7 mouse cellular contexts compared by ENCODE assay signal in genomic region chr14:51884598-51885331, GRCm38 (mm10). TPM values are rescaled to one million over a fixed set of nuclear protein-coding genes. Genes with fewer than 3 reads are reported as not detected.
DNase-seq lines count a peak whose midpoint lies in the region; ATAC-seq and TF ChIP-seq lines count a peak whose summit lies in the region.

TSS of gene Mettl17 (plus strand) at chr14:51884842.

- peak within 1 kb of the TSS; percentile 71 for H3K9ac ChIP-seq in intestine, postnatal 0 days (ENCODE audit: low read depth, low read length)
- peak within 1 kb of the TSS; percentile 78 for H3K9ac ChIP-seq in midbrain, embryonic 12.5 days (replicated peaks)

- H3K4me2 ChIP-seq in intestine, postnatal 0 days (replicated peaks; ENCODE audit: low read depth) = peak within 1 kb of the TSS; percentile 91
- H3K4me2 ChIP-seq in midbrain, embryonic 12.5 days (replicated peaks) = peak within 1 kb of the TSS; percentile 65

- no peaks in the 10 kb centered on the region for H3K27me3 ChIP-seq in embryonic facial prominence, embryonic 10.5 days (replicated peaks; ENCODE audit: low read depth, poor library complexity, severe bottlenecking)
- no peaks in the 10 kb centered on the region for H3K27me3 ChIP-seq in intestine, postnatal 0 days (replicated peaks; ENCODE audit: control insufficient read depth, insufficient read depth, low read length)
- H3K27me3 ChIP-seq in midbrain, embryonic 12.5 days = no peaks in the 10 kb centered on the region
- H3K27me3 ChIP-seq in small intestine, adult 2 months (ENCODE audit: control insufficient read depth, insufficient read depth, low read length) = no peaks in the 10 kb centered on the region

- peak; percentile 99 for ATAC-seq in intestine, postnatal 0 days
- ATAC-seq in midbrain, embryonic 12.5 days (ENCODE audit: low FRiP score, low read depth) = peak; percentile 97

- under 1% methylated on average over 43 of the region's 43 CpGs for WGBS in embryonic facial prominence, embryonic 10.5 days
- WGBS in intestine, postnatal 0 days = under 1% methylated on average over 43 of the region's 43 CpGs
- under 1% methylated on average over 43 of the region's 43 CpGs for WGBS in midbrain, embryonic 12.5 days
- WGBS in small intestine, adult 2 months = under 1% methylated on average over 43 of the region's 43 CpGs

- TF ChIP-seq CTCF in intestine, postnatal 0 days (IDR thresholded peaks at IDR 0.05; ENCODE audit: low read depth) = peak; percentile 36
- peak; percentile 22; the same call in 1 of the 2 replicates for TF ChIP-seq CTCF in small intestine, adult 2 months (IDR thresholded peaks at IDR 0.05; ENCODE audit: extremely low read depth, insufficient read length, insufficient replicate concordance, low read depth, low read length)

- no peaks in the 10 kb centered on the region for H3K9me3 ChIP-seq in embryonic facial prominence, embryonic 10.5 days
- H3K9me3 ChIP-seq in intestine, postnatal 0 days (ENCODE audit: control insufficient read depth) = no peaks in the 10 kb centered on the region
- H3K9me3 ChIP-seq in midbrain, embryonic 12.5 days = no peaks in the 10 kb centered on the region

- peak within 1 kb of the TSS; percentile 85 for H3K4me3 ChIP-seq in embryonic facial prominence, embryonic 10.5 days
- H3K4me3 ChIP-seq in intestine, postnatal 0 days (ENCODE audit: low read depth, low read length) = peak within 1 kb of the TSS; percentile 81
- H3K4me3 ChIP-seq in midbrain, embryonic 12.5 days = peak within 1 kb of the TSS; percentile 69
- H3K4me3 ChIP-seq in small intestine, adult 2 months (ENCODE audit: low read depth, low read length) = peak within 1 kb of the TSS; percentile 96

- peak within 1 kb of the TSS; percentile 90 for H3K27ac ChIP-seq in embryonic facial prominence, embryonic 10.5 days (replicated peaks)
- H3K27ac ChIP-seq in intestine, postnatal 0 days (ENCODE audit: low read depth, low read length) = peak within 1 kb of the TSS; percentile 84
- H3K27ac ChIP-seq in midbrain, embryonic 12.5 days (replicated peaks) = peak within 1 kb of the TSS; percentile 87
- peak within 1 kb of the TSS; percentile 25 for H3K27ac ChIP-seq in small intestine, adult 2 months (ENCODE audit: insufficient read depth, low read depth, low read length)

- peak; percentile 48; the same call in 1 of the 2 replicates for TF ChIP-seq POLR2A in small intestine, adult 2 months (IDR thresholded peaks at IDR 0.05; ENCODE audit: low read depth, low read length)

- peak; percentile 96 for DNase-seq in adrenal gland, postnatal 10 days
- DNase-seq in embryonic facial prominence, embryonic 10.5 days (ENCODE audit: low spot score) = peak; percentile 98
- DNase-seq in gonadal fat pad, adult 2 months (ENCODE audit: low read depth) = peak; percentile 85
- DNase-seq in left cerebral cortex, postnatal 4 days = peak; percentile 97

- intact Hi-C loops in left cerebral cortex, postnatal 4 days (cut with DNase I) = no loop called here

- peaks cover 40% of the 10 kb centered on the region for H3K36me3 ChIP-seq in embryonic facial prominence, embryonic 10.5 days (replicated peaks)
- H3K36me3 ChIP-seq in intestine, postnatal 0 days (ENCODE audit: control insufficient read depth, insufficient read depth) = peaks cover 26% of the 10 kb centered on the region
- peaks cover 31% of the 10 kb centered on the region for H3K36me3 ChIP-seq in midbrain, embryonic 12.5 days
- peaks cover 18% of the 10 kb centered on the region for H3K36me3 ChIP-seq in small intestine, adult 2 months (ENCODE audit: control insufficient read depth, insufficient read depth, low read length)

- peaks cover 17% of the 10 kb centered on the region for H3K4me1 ChIP-seq in embryonic facial prominence, embryonic 10.5 days
- H3K4me1 ChIP-seq in intestine, postnatal 0 days (replicated peaks; ENCODE audit: control insufficient read depth, insufficient read depth, low read length) = peaks cover 12% of the 10 kb centered on the region; the same call in 1 of the 2 replicates
- H3K4me1 ChIP-seq in midbrain, embryonic 12.5 days = peaks cover 12% of the 10 kb centered on the region
- H3K4me1 ChIP-seq in small intestine, adult 2 months (ENCODE audit: control insufficient read depth, insufficient read depth, insufficient read length, low read length) = no peaks in the 10 kb centered on the region; the same call in 1 of the 2 replicates

RNA-seq across cellular contexts. Expression of gene Mettl17, which starts in this region (rescaled TPM):
- 10 to 100 TPM; 29.5 to 34.7 TPM for total RNA-seq in adrenal gland, postnatal 10 days (2021)
- polyA plus RNA-seq in embryonic facial prominence, embryonic 10.5 days (2016; fragmentation: Nextera tagmentation; extraction: Ambion mirVana) = 52.4 and 53.0 TPM in 2 replicates
- polyA plus RNA-seq in gonadal fat pad, adult 2 months (2012; rRNA removed) = 30.5 and 32.8 TPM in 2 replicates
- polyA plus RNA-seq in intestine, postnatal 0 days (2015; fragmentation: Nextera tagmentation; extraction: Ambion mirVana) = 16.9 and 19.7 TPM in 2 replicates
- total RNA-seq in left cerebral cortex, postnatal 4 days (2021) = 10 to 100 TPM; 50.3 to 63.4 TPM
- 61.9 and 68.0 TPM in 2 replicates for polyA plus RNA-seq in midbrain, embryonic 12.5 days (2016; fragmentation: Nextera tagmentation; extraction: Ambion mirVana)
- 11.2 and 16.9 TPM in 2 replicates for polyA plus RNA-seq in small intestine, adult 2 months (2012; rRNA removed)

Comparison
In these comparisons a context has a peak if more than half of its experiments do, and no peak if none do; other contexts are left out.
1. Peak in every context shown above with its lines: DNase-seq, ATAC-seq, H3K4me3 ChIP-seq and H3K27ac ChIP-seq.
2. H3K27ac ChIP-seq: peak in every context shown above with its lines; median percentile 90 in embryonic facial prominence, embryonic 10.5 days; 87 in midbrain, embryonic 12.5 days; 84 in intestine, postnatal 0 days; 25 in small intestine, adult 2 months.